Mouse (Mus musculus) lung, embryonic 15.5 days (tissue): ENCODE measurements around the gene Krt17. TPM values are rescaled to one million over a fixed set of nuclear protein-coding genes. Genes with fewer than 3 reads are reported as not detected.

Experiments used
- ATAC-seq: fragments of 200-750 bp; cut with Nextera tagmentation; 2 replicates; pipeline ENCODE4 v1.8.0; 2017; ENCODE audit warnings: moderate number of reproducible peaks, borderline replicate concordance; ENCODE audit not compliant: low FRiP score, low TSS enrichment; ENCODE audit errors: extremely low read depth
- H3K27ac ChIP-seq: fragments of 300-500 bp; sonication (generic); 2 replicates; pipeline ENCODE4 v1.5.1; 2015; ENCODE audit warnings: moderate library complexity, mild to moderate bottlenecking, inconsistent platforms
- H3K27me3 ChIP-seq: fragments of 300-500 bp; sonication (generic); 2 replicates; pipeline ENCODE4 v1.6.1; 2015; ENCODE audit warnings: inconsistent platforms
- H3K36me3 ChIP-seq: fragments of 300-500 bp; sonication (generic); 2 replicates; pipeline ENCODE4 v1.6.1; 2015; ENCODE audit warnings: inconsistent platforms
- H3K4me1 ChIP-seq: fragments of 300-500 bp; sonication (generic); 2 replicates; pipeline ENCODE4 v1.6.1; 2015; ENCODE audit warnings: inconsistent platforms
- H3K4me2 ChIP-seq: fragments of 300-500 bp; sonication (generic); 2 replicates; pipeline ENCODE4 v1.6.1; 2015; ENCODE audit warnings: inconsistent platforms, mild to moderate bottlenecking, moderate library complexity
- H3K4me3 ChIP-seq: fragments of 300-500 bp; sonication (generic); 2 replicates; pipeline ENCODE4 v1.5.1; 2015; ENCODE audit warnings: mild to moderate bottlenecking, inconsistent platforms
- H3K9ac ChIP-seq: fragments of 300-500 bp; sonication (generic); 2 replicates; pipeline ENCODE4 v1.6.1; 2015; ENCODE audit warnings: inconsistent platforms
- H3K9me3 ChIP-seq: fragments of 300-500 bp; sonication (generic); 2 replicates; pipeline ENCODE4 v1.6.1; 2016; ENCODE audit warnings: inconsistent platforms
- WGBS: fragments of 180-500 bp; shearing (Covaris S2); methylation state at CpG from one replicate; pipeline ENCODE4 v1.1.7; 2015; 5-methylcytosine and 5-hydroxymethylcytosine counted together
- polyA plus RNA-seq: library from polyadenylated mRNA; unstranded; fragments of >200 nt; fragmentation: Nextera tagmentation; extraction: Ambion mirVana; gene quantifications from 2 replicates; pipeline ENCODE4 v1.2.1, GENCODE M21; 2015

Gene Krt17
- polyA plus RNA-seq, 1 experiment from 2014 or later, result 18.2 TPM

- 63% methylated on average over 4 of the region's 4 CpGs for WGBS
- no peaks in the 10 kb centered on the region for H3K27me3 ChIP-seq
- H3K4me2 ChIP-seq, result no peak overlapping the region
- no peak for ATAC-seq
- H3K36me3 ChIP-seq, result no peaks in the 10 kb centered on the region
- H3K4me3 ChIP-seq, result no peak overlapping the region
- H3K27ac ChIP-seq, result 0 out of 2 replicates have a peak overlapping the region, but pooled peaks have one; percentile 15
- H3K9me3 ChIP-seq, result no peaks in the 10 kb centered on the region
- peaks cover 25% of the 10 kb centered on the region for H3K4me1 ChIP-seq
- H3K9ac ChIP-seq, result no peak overlapping the region
These were observed 24.2 kb upstream of the Krt17 start for GRCm38 (mm10) chr11:100284988-100285387.

- Histone ChIP-seq H3K27me3 (no peaks in the 10 kb centered on the region), H3K4me1 (peaks cover 15% of the 10 kb centered on the region; the same call in 1 of the 2 replicates), H3K27ac (no peak overlapping the region), H3K9ac (no peak overlapping the region), H3K4me2 (no peak overlapping the region), H3K36me3 (no peaks in the 10 kb centered on the region), H3K4me3 (no peak overlapping the region), H3K9me3 (no peaks in the 10 kb centered on the region)
- WGBS, result 19% methylated on average over 10 of the region's 10 CpGs
- ATAC-seq, result no peak
These were observed 21.7 kb upstream of the Krt17 start for GRCm38 (mm10) chr11:100282549-100282948.

GRCm38 (mm10) chr11:100281596-100282544, 21.0 kb upstream of the Krt17 start:
- H3K9ac ChIP-seq, result no peak overlapping the region
- no peaks in the 10 kb centered on the region for H3K36me3 ChIP-seq
- H3K4me3 ChIP-seq, result no peak overlapping the region
- H3K4me1 ChIP-seq, result peaks cover 9% of the 10 kb centered on the region; the same call in 1 of the 2 replicates
- H3K9me3 ChIP-seq, result no peaks in the 10 kb centered on the region
- 19% methylated on average over 11 of the region's 11 CpGs for WGBS
- no peaks in the 10 kb centered on the region for H3K27me3 ChIP-seq
- H3K4me2 ChIP-seq, result no peak overlapping the region
- H3K27ac ChIP-seq, result no peak overlapping the region
- peak; percentile 15; the same call in 1 of the 2 replicates for ATAC-seq

- no peaks in the 10 kb centered on the region for H3K4me1 ChIP-seq
- no peak overlapping the region for H3K27ac ChIP-seq
- no peak overlapping the region for H3K4me3 ChIP-seq
- H3K9me3 ChIP-seq, result no peaks in the 10 kb centered on the region
- no peak for ATAC-seq
- H3K9ac ChIP-seq, result no peak overlapping the region
- WGBS, result 40% methylated on average over 5 of the region's 5 CpGs
- no peaks in the 10 kb centered on the region for H3K36me3 ChIP-seq
- H3K4me2 ChIP-seq, result no peak overlapping the region
- H3K27me3 ChIP-seq, result no peaks in the 10 kb centered on the region
These were observed 17.9 kb upstream of the Krt17 start for GRCm38 (mm10) chr11:100278759-100279158.

- no peaks in the 10 kb centered on the region for H3K9me3 ChIP-seq
- no peaks in the 10 kb centered on the region for H3K36me3 ChIP-seq
- H3K4me1 ChIP-seq, result no peaks in the 10 kb centered on the region
- H3K9ac ChIP-seq, result no peak overlapping the region
- no peak overlapping the region for H3K4me2 ChIP-seq
- no peaks in the 10 kb centered on the region for H3K27me3 ChIP-seq
- 55% methylated on average over 15 of the region's 15 CpGs for WGBS
- no peak overlapping the region for H3K27ac ChIP-seq
- H3K4me3 ChIP-seq, result no peak overlapping the region
- no peak for ATAC-seq
These were observed 17.1 kb upstream of the Krt17 start for GRCm38 (mm10) chr11:100277726-100278480.

- no peaks in the 10 kb centered on the region for H3K4me1 ChIP-seq
- no peak for ATAC-seq
- no peaks in the 10 kb centered on the region for H3K36me3 ChIP-seq
- no peaks in the 10 kb centered on the region for H3K27me3 ChIP-seq
- H3K4me2 ChIP-seq, result no peak overlapping the region
- no peaks in the 10 kb centered on the region for H3K9me3 ChIP-seq
- no peak overlapping the region for H3K9ac ChIP-seq
- H3K4me3 ChIP-seq, result no peak overlapping the region
- WGBS, result 68% methylated on average over 5 of the region's 5 CpGs
- H3K27ac ChIP-seq, result no peak overlapping the region
These were observed 14.6 kb upstream of the Krt17 start for GRCm38 (mm10) chr11:100275466-100275865.

GRCm38 (mm10) chr11:100274719-100275118, 13.9 kb upstream of the Krt17 start:
- Histone ChIP-seq H3K27ac (no peak overlapping the region), H3K4me2 (no peak overlapping the region), H3K36me3 (no peaks in the 10 kb centered on the region), H3K4me3 (no peak overlapping the region), H3K27me3 (no peaks in the 10 kb centered on the region), H3K4me1 (no peaks in the 10 kb centered on the region), H3K9ac (no peak overlapping the region), H3K9me3 (no peaks in the 10 kb centered on the region)
- WGBS, result 58% methylated on average over 7 of the region's 7 CpGs
- no peak for ATAC-seq

GRCm38 (mm10) chr11:100271878-100272277, 11.0 kb upstream of the Krt17 start:
- H3K4me1 ChIP-seq, result no peaks in the 10 kb centered on the region
- H3K4me2 ChIP-seq, result no peak overlapping the region
- H3K27ac ChIP-seq, result no peak overlapping the region
- no peaks in the 10 kb centered on the region for H3K36me3 ChIP-seq
- no peak overlapping the region for H3K4me3 ChIP-seq
- ATAC-seq, result no peak
- no peak overlapping the region for H3K9ac ChIP-seq
- 87% methylated on average over 1 of the region's 1 CpGs for WGBS
- H3K27me3 ChIP-seq, result no peaks in the 10 kb centered on the region
- H3K9me3 ChIP-seq, result no peaks in the 10 kb centered on the region

- no peaks in the 10 kb centered on the region for H3K27me3 ChIP-seq
- H3K36me3 ChIP-seq, result no peaks in the 10 kb centered on the region
- no peak within 1 kb of the TSS for H3K4me3 ChIP-seq
- no peak within 1 kb of the TSS for H3K9ac ChIP-seq
- 88% methylated on average over 7 of the region's 7 CpGs for WGBS
- H3K4me2 ChIP-seq, result no peak within 1 kb of the TSS
- H3K9me3 ChIP-seq, result no peaks in the 10 kb centered on the region
- no peak within 1 kb of the TSS for H3K27ac ChIP-seq
- ATAC-seq, result no peak
- H3K4me1 ChIP-seq, result no peaks in the 10 kb centered on the region
These were observed 9.0 kb upstream of the Krt17 start, which contains the start of gene Krt42 for GRCm38 (mm10) chr11:100269821-100270332. TSS of gene Krt42 (minus strand) at chr11:100269871.

- Histone ChIP-seq H3K27me3 (no peaks in the 10 kb centered on the region), H3K27ac (no peak overlapping the region), H3K36me3 (no peaks in the 10 kb centered on the region), H3K9ac (no peak overlapping the region), H3K9me3 (no peaks in the 10 kb centered on the region), H3K4me1 (no peaks in the 10 kb centered on the region), H3K4me2 (no peak overlapping the region), H3K4me3 (no peak overlapping the region)
- no peak for ATAC-seq
- WGBS, result 17% methylated on average over 13 of the region's 13 CpGs
These were observed 1.5 kb upstream of the Krt17 start for GRCm38 (mm10) chr11:100262058-100262980.

- Histone ChIP-seq H3K36me3 (no peaks in the 10 kb centered on the region), H3K4me2 (no peak overlapping the region), H3K4me1 (no peaks in the 10 kb centered on the region), H3K4me3 (no peak overlapping the region), H3K9ac (no peak overlapping the region), H3K27ac (no peak overlapping the region), H3K9me3 (no peaks in the 10 kb centered on the region), H3K27me3 (no peaks in the 10 kb centered on the region)
- 71% methylated on average over 9 of the region's 9 CpGs for WGBS
- no peak for ATAC-seq
These were observed 391 bp upstream of the Krt17 start for GRCm38 (mm10) chr11:100261235-100261605.
